In the genomic region with DNA sequence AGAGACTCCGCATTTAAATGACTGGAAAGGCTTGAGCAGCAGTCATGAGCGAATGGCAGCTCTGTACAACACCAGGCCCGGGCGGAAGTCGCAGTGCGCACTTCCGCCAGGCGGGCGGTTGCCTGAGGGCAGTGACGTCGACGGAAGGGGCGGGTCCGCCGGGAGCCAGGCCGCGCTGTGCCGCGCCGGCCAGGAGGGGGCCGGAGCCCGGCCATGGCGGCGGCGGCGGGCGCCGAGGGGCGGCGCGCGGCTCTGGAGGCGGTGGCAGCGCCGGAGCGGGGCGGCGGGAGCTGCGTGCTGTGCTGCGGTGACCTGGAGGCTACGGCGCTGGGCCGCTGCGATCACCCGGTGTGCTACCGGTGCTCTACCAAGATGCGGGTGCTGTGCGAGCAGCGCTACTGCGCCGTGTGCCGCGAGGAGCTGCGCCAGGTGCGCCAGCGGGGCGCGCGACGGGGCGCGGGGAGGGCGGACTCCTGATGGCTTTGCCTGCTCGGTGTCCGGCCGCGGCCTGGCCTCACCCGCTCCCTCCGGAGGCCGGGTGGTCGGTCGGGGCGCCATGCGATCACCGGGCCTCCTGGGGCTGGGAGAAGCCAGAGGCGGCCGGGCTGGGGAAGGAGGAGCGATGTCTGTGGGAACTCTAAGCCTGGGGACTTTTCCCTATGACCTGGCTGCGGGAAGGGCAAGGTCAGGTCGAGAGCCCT, we compare ENCODE assay signal across 8 mouse cellular contexts. TPM values are rescaled to one million over a fixed set of nuclear protein-coding genes. Genes with fewer than 3 reads are reported as not detected.
A peak's percentile ranks its signal among the peaks of the same experiment; 100 is the strongest.
DNase-seq lines count a peak whose midpoint lies in the region; ATAC-seq lines count a peak whose summit lies in the region.

TSS of gene Zfp598 (plus strand) at position 143 of the 701 bp plus-strand sequence.

- H3K4me3 ChIP-seq in intestine, embryonic 14.5 days (ENCODE audit: low read depth, low read length): peak within 1 kb of the TSS; percentile 98

- intact Hi-C loops in left cerebral cortex, postnatal 14 days (cut with DNase I): loop anchor here (5.0 kb wide), 1 partner anchor 37 kb away; the partner anchor contains the start of genes Nthl1 and Tsc2

- peak; percentile 98 for ATAC-seq in intestine, embryonic 14.5 days (replicated peaks; ENCODE audit: low FRiP score, low TSS enrichment, low read depth)

- peak within 1 kb of the TSS; percentile 92 for H3K4me2 ChIP-seq in intestine, embryonic 14.5 days (ENCODE audit: low read length)

- peak; percentile 96 to 97 for DNase-seq in adrenal gland, adult (ENCODE audit: inconsistent age in 2 of 2, low spot score in 1 of 2)
- DNase-seq in embryo, embryonic 10.5 days (ENCODE audit: low spot score): peak; percentile 95
- DNase-seq in gastrocnemius, postnatal 25 days: peak; percentile 91
- peak; percentile 97 for DNase-seq in intestine, embryonic 14.5 days (ENCODE audit: low spot score)
- DNase-seq in left cerebral cortex, postnatal 14 days (ENCODE audit: low spot score in 2 of 2): peak; percentile 93 to 94
- peak; percentile 95 for DNase-seq in mesoderm, embryonic 11.5 days (ENCODE audit: low read depth, low spot score)
- peak; percentile 90 to 93 for DNase-seq in right cerebral cortex, postnatal 36 days (ENCODE audit: low spot score in 2 of 2)
- DNase-seq in yolk sac, embryonic 10.5 days (ENCODE audit: low spot score): peak; percentile 90

- H3K36me3 ChIP-seq in intestine, embryonic 14.5 days (ENCODE audit: control insufficient read depth, insufficient read depth, low read length): no peaks in the 10 kb centered on the region

- 0% methylated on average over 77 of the region's 80 CpGs for WGBS in intestine, embryonic 14.5 days

- H3K27ac ChIP-seq in intestine, embryonic 14.5 days (ENCODE audit: low read depth): peak within 1 kb of the TSS; percentile 81

- no peaks in the 10 kb centered on the region for H3K9me3 ChIP-seq in intestine, embryonic 14.5 days (ENCODE audit: control insufficient read depth, low read length)

- no peaks in the 10 kb centered on the region for H3K27me3 ChIP-seq in intestine, embryonic 14.5 days (replicated peaks; ENCODE audit: control insufficient read depth, insufficient read depth, low read length)

- H3K9ac ChIP-seq in intestine, embryonic 14.5 days (ENCODE audit: low read length): peak within 1 kb of the TSS; percentile 91

- H3K4me1 ChIP-seq in intestine, embryonic 14.5 days (replicated peaks; ENCODE audit: control insufficient read depth, insufficient read depth, low read length): peaks cover 26% of the 10 kb centered on the region

RNA-seq across cellular contexts. Expression of gene Zfp598, which starts in this region (rescaled TPM):
- 10 to 100 TPM; 17.7 to 20.2 TPM for total RNA-seq in gastrocnemius, postnatal 25 days (2021)
- 28.0 and 30.6 TPM in 2 replicates for polyA plus RNA-seq in intestine, embryonic 14.5 days (2014; fragmentation: Nextera tagmentation; extraction: Ambion mirVana)
- 10 to 100 TPM; 37.9 to 39.3 TPM for total RNA-seq in left cerebral cortex, postnatal 14 days (2021)

Comparison
In these comparisons a context has a peak if more than half of its experiments do, and no peak if none do; other contexts are left out.
1. Peak in every context shown above with its lines: DNase-seq, ATAC-seq, H3K4me3 ChIP-seq and H3K27ac ChIP-seq.